Comparison of ENCODE assay signal across 12 mouse cellular contexts in genomic region chr12:71498246-71499029, GRCm38 (mm10).
A peak's percentile ranks its signal among the peaks of the same experiment; 100 is the strongest.
DNase-seq lines count a peak whose midpoint lies in the region; ATAC-seq and TF ChIP-seq lines count a peak whose summit lies in the region.
"Had no signal": no experiment of that assay in that cellular context is flagged by ENCODE, and none has a peak within 500 bp of the region (broad histone marks: within the 10 kb centered on the region; RNA-seq: fewer than 3 reads in every experiment).

No protein-coding gene starts in this region.

- no peaks in the 10 kb centered on the region for H3K27me3 ChIP-seq in heart, adult 2 months (ENCODE audit: control insufficient read depth, insufficient read depth, low read length)
- no peaks in the 10 kb centered on the region for H3K27me3 ChIP-seq in lung, postnatal 0 days (replicated peaks; ENCODE audit: insufficient read depth, low read length)
- H3K27me3 ChIP-seq: megakaryocyte, embryonic 14.5 days had no signal

- no peak for DNase-seq in heart, adult 2 months
- DNase-seq in heart, postnatal 4 days = no peak
- DNase-seq in lung, postnatal 0 days (ENCODE audit: low spot score) = no peak
- DNase-seq in lung, adult 18-20 months = no peak
- peak; percentile 43 for DNase-seq in brain, embryonic 14.5 days (ENCODE audit: low read depth)
- peak; percentile 41 for DNase-seq in retina, embryonic 14.5 days (ENCODE audit: low spot score)
- DNase-seq in spleen, postnatal 4 days (ENCODE audit: low spot score in 2 of 2) = no peak
- DNase-seq: gastrocnemius, postnatal 25 days; heart, postnatal 14 days; thymus, adult 2 months had no signal

- H3K4me1 ChIP-seq in heart, adult 2 months (ENCODE audit: control insufficient read depth, insufficient read depth, low read length) = no peaks in the 10 kb centered on the region
- H3K4me1 ChIP-seq in lung, postnatal 0 days (ENCODE audit: insufficient read depth, low read depth, low read length) = no peaks in the 10 kb centered on the region
- H3K4me1 ChIP-seq: megakaryocyte, embryonic 14.5 days had no signal

- ATAC-seq in lung, postnatal 0 days = no peak

- peak; percentile 67 for TF ChIP-seq CTCF in heart, adult 2 months (IDR thresholded peaks at IDR 0.05)
- TF ChIP-seq CTCF in lung, postnatal 0 days (IDR thresholded peaks at IDR 0.05) = peak; percentile 62
- peak; percentile 42; the same call in 1 of the 2 replicates for TF ChIP-seq CTCF in brain, embryonic 14.5 days (IDR thresholded peaks at IDR 0.05; ENCODE audit: borderline replicate concordance, extremely low read depth, insufficient read depth, insufficient read length)

- H3K27ac ChIP-seq in heart, adult 2 months = no peak overlapping the region
- H3K27ac ChIP-seq in lung, postnatal 0 days (ENCODE audit: low read length) = no peak overlapping the region
- H3K27ac ChIP-seq: limb, embryonic 13.5 days had no signal

- TF ChIP-seq POLR2A in heart, adult 2 months (IDR thresholded peaks at IDR 0.05; ENCODE audit: insufficient read depth, low read depth, low read length) = no peak
- no peak for TF ChIP-seq POLR2A in brain, embryonic 14.5 days (IDR thresholded peaks at IDR 0.05; ENCODE audit: borderline replicate concordance, extremely low read depth, insufficient read depth, insufficient read length, poor library complexity, severe bottlenecking)

- H3K4me3 ChIP-seq in heart, adult 2 months = no peak overlapping the region
- H3K4me3 ChIP-seq in lung, postnatal 0 days (ENCODE audit: low read depth, low read length) = no peak overlapping the region
- H3K4me3 ChIP-seq: limb, embryonic 13.5 days; megakaryocyte, embryonic 14.5 days had no signal

- H3K79me2 ChIP-seq in heart, adult 2 months (replicated peaks; ENCODE audit: control insufficient read depth, insufficient read depth, low read length) = no peaks in the 10 kb centered on the region

- intact Hi-C loops in heart, adult 2 months (cut with DNase I) = no loop called here

- no peaks in the 10 kb centered on the region for H3K36me3 ChIP-seq in heart, adult 2 months (ENCODE audit: control insufficient read depth, insufficient read depth, low read length)
- H3K36me3 ChIP-seq in lung, postnatal 0 days (ENCODE audit: insufficient read depth, low read length) = no peaks in the 10 kb centered on the region
- H3K36me3 ChIP-seq: limb, embryonic 13.5 days had no signal

- H3K9ac ChIP-seq in heart, adult 2 months (ENCODE audit: low read depth, low read length) = no peak overlapping the region
- no peak overlapping the region for H3K9ac ChIP-seq in lung, postnatal 0 days (replicated peaks; ENCODE audit: low read depth)
- H3K9ac ChIP-seq: limb, embryonic 13.5 days had no signal

- H3K9me3 ChIP-seq in lung, postnatal 0 days (ENCODE audit: low read length) = no peaks in the 10 kb centered on the region
- H3K9me3 ChIP-seq: limb, embryonic 13.5 days; megakaryocyte, embryonic 14.5 days had no signal

- no peak for TF ChIP-seq EP300 in heart, adult 2 months (IDR thresholded peaks at IDR 0.05; ENCODE audit: insufficient read depth, low read depth, low read length)
- TF ChIP-seq EP300 in lung, postnatal 0 days (IDR thresholded peaks at IDR 0.05) = no peak

- no peak overlapping the region for H3K4me2 ChIP-seq in lung, postnatal 0 days (replicated peaks; ENCODE audit: low read depth, low read length)
- H3K4me2 ChIP-seq: limb, embryonic 13.5 days had no signal

- 72% methylated on average over 14 of the region's 14 CpGs for WGBS in heart, adult 2 months
- WGBS in lung, postnatal 0 days = 65% methylated on average over 14 of the region's 14 CpGs

Comparison
In these comparisons a context has a peak if more than half of its experiments do, and no peak if none do; other contexts are left out.
1. DNase-seq: peak in brain, embryonic 14.5 days (single experiment) and retina, embryonic 14.5 days (single experiment); none in heart, adult 2 months (0 of 2), heart, postnatal 4 days (single experiment), lung, postnatal 0 days (single experiment), lung, adult 18-20 months (0 of 2) and spleen, postnatal 4 days (0 of 2).
2. Peak in every context shown above with its lines, with median percentiles within 50 percentile points of each other: CTCF ChIP-seq.